Mouse (Mus musculus) olfactory bulb, adult 2 months (tissue): Measurements from ENCODE around the gene Fstl4.

Experiments
- CTCF ChIP-seq: fragments of 200-500 bp; IDR thresholded peaks from 2 replicates; pipeline ENCODE4 v1.5.1; 2012; ENCODE audit warnings: low read depth, mild to moderate bottlenecking, low read length, moderate library complexity; ENCODE audit not compliant: insufficient read depth
- POLR2A ChIP-seq: fragments of 200-500 bp; IDR thresholded peaks from 2 replicates; pipeline ENCODE4 v1.6.1; 2012; ENCODE audit warnings: mild to moderate bottlenecking, low read depth, low read length, moderate library complexity; ENCODE audit not compliant: insufficient read depth

GRCm38 (mm10) chr11:53140722-53141400, 376.4 kb downstream of the Fstl4 start:
- no peak for TF ChIP-seq CTCF
- no peak for TF ChIP-seq POLR2A
